Mouse (Mus musculus) hindbrain, embryonic 11.5 days (tissue): ENCODE results near the gene Pheta2. TPM values are rescaled to one million over a fixed set of nuclear protein-coding genes. Genes with fewer than 3 reads are reported as not detected.
"Not testable (repeated sequence)": the region's sequence is repeated elsewhere in the genome, so short reads cannot be mapped to it uniquely, and the experiment has no call there.

Source experiments
- ATAC-seq: fragments of 200-750 bp; cut with Nextera tagmentation; 2 replicates; pipeline ENCODE4 v1.8.0; 2017; ENCODE audit warnings: mild to moderate bottlenecking, moderate TSS enrichment, moderate library complexity; ENCODE audit not compliant: low FRiP score
- DNase-seq: peaks from one replicate; pipeline ENCODE4 v3.0.0-alpha.2; 2015; ENCODE audit warnings: low spot score
- H3K27ac ChIP-seq: fragments of 300-500 bp; sonication (generic); 2 replicates; pipeline ENCODE4 v1.5.1; 2014; ENCODE audit warnings: mild to moderate bottlenecking, low read depth, low read length
- H3K27me3 ChIP-seq: fragments of 300-500 bp; sonication (generic); 2 replicates; pipeline ENCODE4 v1.6.1; 2014; ENCODE audit warnings: mild to moderate bottlenecking, low read length, moderate library complexity, mixed read lengths; ENCODE audit not compliant: control insufficient read depth, insufficient read depth
- H3K36me3 ChIP-seq: fragments of 300-500 bp; sonication (generic); 2 replicates; pipeline ENCODE4 v1.6.1; 2014; ENCODE audit warnings: mild to moderate bottlenecking, low read length, moderate library complexity, mixed read lengths; ENCODE audit not compliant: control insufficient read depth, insufficient read depth
- H3K4me1 ChIP-seq: fragments of 300-500 bp; sonication (generic); replicated peaks from 2 replicates; pipeline ENCODE4 v1.6.1; 2014; ENCODE audit warnings: low read length, mixed read lengths; ENCODE audit not compliant: control insufficient read depth, insufficient read depth
- H3K4me2 ChIP-seq: fragments of 300-500 bp; sonication (generic); replicated peaks from 2 replicates; pipeline ENCODE4 v1.6.1; 2014; ENCODE audit warnings: mild to moderate bottlenecking, low read depth, low read length
- H3K4me3 ChIP-seq: fragments of 300-500 bp; sonication (generic); 2 replicates; pipeline ENCODE4 v1.5.1; 2014; ENCODE audit warnings: low read depth, low read length
- H3K9ac ChIP-seq: fragments of 300-500 bp; sonication (generic); 2 replicates; pipeline ENCODE4 v1.6.1; 2014; ENCODE audit warnings: low read depth, low read length
- H3K9me3 ChIP-seq: fragments of 300-500 bp; sonication (generic); 2 replicates; pipeline ENCODE4 v1.6.1; 2016; ENCODE audit warnings: low read length; ENCODE audit not compliant: control insufficient read depth
- WGBS: fragments of 180-500 bp; shearing (Covaris S2); extraction: QIAGEN DNeasy Blood & Tissue Kit; methylation state at CpG from one replicate; pipeline ENCODE4 v1.1.7; 2014; 5-methylcytosine and 5-hydroxymethylcytosine counted together
- polyA plus RNA-seq: library from polyadenylated mRNA; unstranded; fragments of >200 nt; fragmentation: Nextera tagmentation; extraction: Ambion mirVana; gene quantifications from 2 replicates; pipeline ENCODE4 v1.2.1, GENCODE M21; 2014

Pheta2 gene
- polyA plus RNA-seq, 1 experiment from 2014 or later = 4.0 TPM

DNA sequence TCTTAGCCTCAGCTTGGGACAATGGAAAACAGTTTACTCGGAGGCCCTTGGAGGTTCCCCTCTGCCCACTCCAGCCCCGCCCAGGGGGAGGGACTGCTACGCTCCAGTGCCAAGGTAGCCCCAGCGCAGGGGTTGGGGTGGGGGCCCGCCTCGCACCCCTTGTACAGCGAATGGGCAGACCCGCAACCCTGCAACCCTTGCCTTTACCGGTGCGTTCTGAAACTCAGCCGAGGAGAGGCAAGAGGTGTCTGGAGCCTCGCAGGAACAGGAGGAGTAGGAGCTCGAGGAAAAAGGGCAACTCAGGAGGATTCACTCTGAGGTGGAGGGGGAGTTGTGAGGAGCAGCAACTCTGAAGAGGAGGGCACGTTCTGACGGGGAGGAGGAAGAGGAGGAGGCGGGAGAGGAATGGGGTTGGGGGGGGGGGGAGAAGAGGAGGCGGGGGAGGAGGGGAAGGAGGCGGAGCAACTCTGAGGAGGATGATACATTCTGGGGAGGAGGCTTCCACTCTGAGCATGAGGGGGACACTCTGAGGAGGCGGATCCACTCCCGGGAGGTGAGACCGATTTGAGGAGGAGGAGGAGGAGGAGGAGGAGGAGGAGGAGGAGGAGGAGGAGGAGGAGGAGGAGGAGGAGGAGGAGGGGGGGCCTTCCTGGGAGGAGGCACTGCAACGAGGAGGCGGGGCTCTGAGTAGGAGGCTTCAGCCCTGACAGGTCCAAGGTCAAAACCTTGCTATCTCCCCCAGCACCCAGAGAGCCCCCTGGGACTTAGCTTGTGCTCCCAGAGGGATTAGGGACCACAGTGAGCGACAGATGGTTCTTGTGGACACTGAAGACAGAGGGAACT, 41.4 kb downstream of the Pheta2 start, which contains the start of gene Cyp2d22:
Cyp2d22 (minus strand) TSS at position 390 of the 843 bp plus-strand sequence.
- Histone ChIP-seq H3K4me3 (peak within 1 kb of the TSS; percentile 30), H3K9me3 (no peaks in the 10 kb centered on the region), H3K36me3 (no peaks in the 10 kb centered on the region), H3K4me2 (peak within 1 kb of the TSS; percentile 59), H3K4me1 (no peaks in the 10 kb centered on the region), H3K9ac (peak within 1 kb of the TSS; percentile 49; the same call in 1 of the 2 replicates), H3K27ac (no peak within 1 kb of the TSS), H3K27me3 (no peaks in the 10 kb centered on the region)
- DNase-seq (peak; percentile 58), ATAC-seq (peak; percentile 70)
- 2% methylated on average over 16 of the region's 24 CpGs for WGBS

- no peak for DNase-seq
- 0 out of 2 replicates have a peak, but pooled peaks have one; percentile 4 for ATAC-seq
- no peaks in the 10 kb centered on the region for H3K9me3 ChIP-seq
- H3K9ac ChIP-seq = peak overlapping the region; percentile 45; the same call in 1 of the 2 replicates
- no peaks in the 10 kb centered on the region for H3K27me3 ChIP-seq
- no peak overlapping the region for H3K27ac ChIP-seq
- no peaks in the 10 kb centered on the region for H3K36me3 ChIP-seq
- H3K4me2 ChIP-seq = peak overlapping the region; percentile 59
- 39% methylated on average over 7 of the region's 7 CpGs for WGBS
- peak overlapping the region; percentile 30 for H3K4me3 ChIP-seq
- no peaks in the 10 kb centered on the region for H3K4me1 ChIP-seq
Observed at GRCm38 (mm10) chr15:82380714-82381062, 41.9 kb downstream of the Pheta2 start.

DNA sequence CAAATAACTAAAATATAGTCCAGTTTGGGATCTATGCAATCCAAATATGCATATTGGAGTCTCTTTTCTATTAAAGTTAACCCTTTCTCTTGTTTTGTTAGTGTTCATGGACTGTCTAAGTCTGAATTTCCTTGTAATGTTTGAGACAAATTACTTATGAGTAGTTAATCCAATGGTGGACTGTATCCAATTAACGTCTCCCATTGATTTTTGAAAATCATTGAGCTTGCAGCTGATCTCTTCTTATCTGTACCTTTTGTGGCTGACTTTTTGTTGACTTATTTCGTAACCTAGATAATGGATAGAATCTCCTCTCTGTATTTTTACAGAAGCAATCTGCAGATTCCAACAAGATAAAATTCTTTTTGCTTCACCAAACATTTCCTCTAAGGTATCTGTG, 43.7 kb downstream of the Pheta2 start:
- Histone ChIP-seq H3K4me3 (no peak overlapping the region), H3K9ac (no peak overlapping the region), H3K27me3 (no peaks in the 10 kb centered on the region), H3K4me1 (no peaks in the 10 kb centered on the region), H3K9me3 (no peaks in the 10 kb centered on the region), H3K36me3 (no peaks in the 10 kb centered on the region), H3K27ac (no peak overlapping the region), H3K4me2 (no peak overlapping the region)
- DNase-seq (no peak), ATAC-seq (no peak)
- WGBS = 90% methylated on average over 2 of the region's 2 CpGs

- H3K9ac ChIP-seq = no peak overlapping the region
- no peak overlapping the region for H3K4me3 ChIP-seq
- ATAC-seq = no peak
- no peak for DNase-seq
- H3K9me3 ChIP-seq = no peaks in the 10 kb centered on the region
- H3K36me3 ChIP-seq = no peaks in the 10 kb centered on the region
- H3K27ac ChIP-seq = no peak overlapping the region
- no peak overlapping the region for H3K4me2 ChIP-seq
- WGBS = 94% methylated on average over 2 of the region's 2 CpGs
- no peaks in the 10 kb centered on the region for H3K27me3 ChIP-seq
- no peaks in the 10 kb centered on the region for H3K4me1 ChIP-seq
Observed at GRCm38 (mm10) chr15:82385729-82386128, 47.0 kb downstream of the Pheta2 start.

DNA sequence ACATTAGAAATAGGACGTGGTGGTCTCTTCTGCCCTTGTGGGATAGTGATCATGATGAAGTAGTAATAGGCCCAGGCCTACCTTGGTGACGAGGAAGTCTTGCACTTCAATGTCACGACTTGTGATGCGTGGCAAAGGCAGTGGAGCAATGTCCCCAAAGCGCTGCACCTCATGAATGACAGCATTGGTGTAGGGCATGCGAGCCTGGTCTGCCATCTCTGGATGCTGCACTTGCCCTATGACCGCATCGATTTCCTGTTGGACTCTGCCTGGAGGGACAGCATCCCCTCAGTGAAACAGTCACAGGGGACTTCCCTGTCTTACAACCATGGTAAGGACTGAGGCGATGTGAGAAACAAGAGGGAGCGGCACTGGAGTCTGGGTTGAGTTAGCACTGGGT, 51.2 kb downstream of the Pheta2 start:
- not testable (repeated sequence) for H3K27ac ChIP-seq, DNase-seq, H3K4me1 ChIP-seq, H3K4me3 ChIP-seq, H3K27me3 ChIP-seq, H3K36me3 ChIP-seq, H3K4me2 ChIP-seq, H3K9ac ChIP-seq, H3K9me3 ChIP-seq, ATAC-seq
- 92% methylated on average over 10 of the region's 10 CpGs for WGBS

GRCm38 (mm10) chr15:82393922-82394321, 55.2 kb downstream of the Pheta2 start, which contains the start of gene Cyp2d11:
TSS of gene Cyp2d11 (minus strand) at chr15:82394022.
- not testable (repeated sequence) for H3K4me1 ChIP-seq, H3K4me2 ChIP-seq, H3K36me3 ChIP-seq, H3K9me3 ChIP-seq, H3K4me3 ChIP-seq, H3K9ac ChIP-seq, ATAC-seq, DNase-seq, H3K27me3 ChIP-seq, H3K27ac ChIP-seq
- 89% methylated on average over 2 of the region's 2 CpGs for WGBS

Other genes with a start within 250 kb of the Pheta2 start
- 17.0 and 17.2 TPM in 2 replicates for gene Ccdc134, start 211.0 kb upstream of the Pheta2 start, polyA plus RNA-seq
- gene Srebf2, start 191.8 kb upstream of the Pheta2 start, polyA plus RNA-seq = 143 and 144 TPM in 2 replicates
- gene Shisa8, start 126.1 kb upstream of the Pheta2 start, polyA plus RNA-seq = 1.0 and 1.9 TPM in 2 replicates
- 0.35 and 0.62 TPM in 2 replicates for gene Tnfrsf13c, start 114.6 kb upstream of the Pheta2 start, polyA plus RNA-seq
- 76.2 and 78.1 TPM in 2 replicates for gene Cenpm, start 94.2 kb upstream of the Pheta2 start, polyA plus RNA-seq
- 0.86 and 1.6 TPM in 2 replicates for gene 1500009C09Rik, start 86.5 kb upstream of the Pheta2 start, polyA plus RNA-seq
- 146 and 150 TPM in 2 replicates for gene Sept3, start 64.0 kb upstream of the Pheta2 start, polyA plus RNA-seq
- 0.12 TPM in 1 of 2 replicates, not detected in the other for gene Wbp2nl, start 40.0 kb upstream of the Pheta2 start, polyA plus RNA-seq
- gene Naga, start within 50 bp of the Pheta2 start, polyA plus RNA-seq = 22.2 and 22.8 TPM in 2 replicates
- gene Smdt1, start within 50 bp of the Pheta2 start, polyA plus RNA-seq = 267 and 274 TPM in 2 replicates
- gene Ndufa6, start 15.4 kb downstream of the Pheta2 start, polyA plus RNA-seq = 277 and 281 TPM in 2 replicates
- gene Cyp2d22, start 41.3 kb downstream of the Pheta2 start, polyA plus RNA-seq = 1.8 and 2.1 TPM in 2 replicates
- not detected in 2 replicates for gene Cyp2d11, start 55.1 kb downstream of the Pheta2 start, polyA plus RNA-seq
- not detected in 2 replicates for gene Cyp2d10, start 68.3 kb downstream of the Pheta2 start, polyA plus RNA-seq
- gene Cyp2d9, start 94.5 kb downstream of the Pheta2 start, polyA plus RNA-seq = not detected in 2 replicates
- gene Cyp2d12, start 216.1 kb downstream of the Pheta2 start, polyA plus RNA-seq = not detected in 2 replicates